Mouse (Mus musculus): ENCODE measurements around the gene Mark1.

Gene Mark1

DNA sequence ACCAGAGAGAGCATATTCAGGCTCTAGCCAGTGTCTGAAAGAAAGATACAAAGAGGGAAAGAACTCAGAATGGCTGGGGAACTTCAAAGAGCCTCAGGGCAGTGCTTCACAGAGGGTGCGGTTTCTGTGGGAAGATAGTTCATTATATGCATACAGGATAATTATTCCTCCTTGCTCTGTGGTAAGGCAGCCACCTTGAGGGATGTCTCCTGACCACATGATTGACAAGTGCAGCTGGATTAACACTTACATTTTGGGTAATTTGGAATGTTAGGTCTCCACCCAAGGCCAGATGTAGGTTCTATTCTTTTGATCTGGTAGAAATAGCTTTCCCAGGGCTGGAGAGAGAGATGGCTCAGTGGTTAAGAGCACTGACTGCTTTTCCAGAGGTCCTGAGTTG is 113.2 kb downstream of the Mark1 start:
- no peak for DNase-seq (ENCODE audit: low spot score)

GRCm38 (mm10) chr1:184882281-184883268 is 116.8 kb downstream of the Mark1 start, which contains the start of gene C130074G19Rik:
C130074G19Rik (minus strand) TSS chr1:184883218.
- DNase-seq (ENCODE audit: low spot score): peak; percentile 78

- no peak for DNase-seq (ENCODE audit: low spot score)
Measured at GRCm38 (mm10) chr1:184881861-184882260, 117.5 kb downstream of the Mark1 start.

DNA sequence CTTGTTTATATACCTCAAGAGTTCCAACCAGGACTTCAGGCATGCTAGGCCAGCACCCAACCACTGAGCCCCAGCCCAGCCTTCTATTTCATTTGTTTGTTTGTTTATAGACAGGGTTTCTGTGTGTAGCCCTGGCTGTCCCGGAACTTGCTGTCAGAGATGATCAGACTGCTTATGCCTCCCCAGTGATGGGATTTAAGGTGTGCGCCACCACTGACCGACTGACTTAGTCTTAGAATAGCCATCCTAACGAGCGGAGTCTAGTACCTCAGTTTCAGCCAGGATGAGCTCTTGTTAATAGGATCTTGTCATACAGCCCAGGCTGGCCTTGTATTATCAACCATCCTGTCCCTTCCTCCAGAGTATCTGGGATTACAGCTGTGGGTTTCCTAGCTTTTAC is 118.2 kb downstream of the Mark1 start:
- DNase-seq (ENCODE audit: low spot score): no peak

DNA sequence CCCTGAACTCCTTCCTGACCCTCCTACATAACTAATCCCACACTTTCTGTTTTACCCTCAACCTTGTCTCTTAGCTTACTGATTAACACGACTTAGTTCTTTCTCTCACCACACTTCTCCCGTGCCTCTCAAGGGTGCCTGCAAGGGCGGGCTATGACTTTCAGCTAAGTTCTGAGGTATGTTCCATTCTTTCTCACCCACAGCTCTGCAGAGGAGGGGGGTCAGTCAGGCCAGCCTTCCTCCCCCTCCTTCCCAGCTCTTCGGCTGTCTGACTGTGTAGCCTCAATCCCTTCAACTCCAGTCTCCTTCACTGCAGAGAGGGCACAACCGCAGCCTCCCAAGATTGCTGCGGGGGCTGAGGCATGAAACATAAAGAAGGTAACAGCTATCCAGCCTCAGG is 120.5 kb downstream of the Mark1 start:
- no peak for DNase-seq (ENCODE audit: low spot score)

DNA sequence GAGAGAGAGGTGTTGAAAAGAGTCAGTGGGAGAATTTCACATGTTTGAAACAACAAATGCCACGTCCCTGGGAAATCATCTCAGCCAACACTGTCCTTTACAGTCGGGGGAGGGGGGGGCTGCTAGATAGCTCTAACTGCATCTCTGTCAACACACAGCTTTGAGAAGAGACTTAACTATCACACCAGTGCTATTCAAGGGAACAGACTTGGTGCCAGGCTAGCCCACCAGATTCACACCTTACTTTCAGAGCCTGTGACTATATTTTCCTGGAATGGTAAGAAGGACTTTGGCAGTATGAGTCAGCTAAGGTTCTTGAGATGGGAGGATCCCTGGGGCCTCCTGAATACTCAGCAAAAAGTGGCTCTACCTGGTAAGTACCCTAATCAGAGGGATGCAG is 122.1 kb downstream of the Mark1 start:
- DNase-seq (ENCODE audit: low spot score): no peak

DNA sequence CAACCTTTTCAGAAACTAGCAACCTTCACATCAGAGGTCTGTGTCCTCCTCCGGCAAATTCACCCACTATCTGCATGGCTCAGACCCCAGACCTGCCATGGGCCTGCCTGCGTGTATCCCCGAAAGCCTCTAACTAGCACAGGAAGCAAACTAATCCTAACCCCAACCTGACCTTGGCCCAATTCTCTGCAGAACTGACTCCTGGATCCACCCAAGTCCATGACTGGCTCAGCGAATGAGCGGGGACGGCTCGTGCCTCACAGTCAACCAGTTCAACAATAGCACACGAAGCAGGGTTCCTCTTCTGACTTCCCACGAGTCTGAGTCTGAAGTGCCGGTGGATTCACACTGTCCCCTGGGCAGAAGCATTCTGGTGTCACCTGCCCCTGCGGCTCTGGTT is 125.5 kb downstream of the Mark1 start:
- DNase-seq (ENCODE audit: low spot score): no peak

DNA sequence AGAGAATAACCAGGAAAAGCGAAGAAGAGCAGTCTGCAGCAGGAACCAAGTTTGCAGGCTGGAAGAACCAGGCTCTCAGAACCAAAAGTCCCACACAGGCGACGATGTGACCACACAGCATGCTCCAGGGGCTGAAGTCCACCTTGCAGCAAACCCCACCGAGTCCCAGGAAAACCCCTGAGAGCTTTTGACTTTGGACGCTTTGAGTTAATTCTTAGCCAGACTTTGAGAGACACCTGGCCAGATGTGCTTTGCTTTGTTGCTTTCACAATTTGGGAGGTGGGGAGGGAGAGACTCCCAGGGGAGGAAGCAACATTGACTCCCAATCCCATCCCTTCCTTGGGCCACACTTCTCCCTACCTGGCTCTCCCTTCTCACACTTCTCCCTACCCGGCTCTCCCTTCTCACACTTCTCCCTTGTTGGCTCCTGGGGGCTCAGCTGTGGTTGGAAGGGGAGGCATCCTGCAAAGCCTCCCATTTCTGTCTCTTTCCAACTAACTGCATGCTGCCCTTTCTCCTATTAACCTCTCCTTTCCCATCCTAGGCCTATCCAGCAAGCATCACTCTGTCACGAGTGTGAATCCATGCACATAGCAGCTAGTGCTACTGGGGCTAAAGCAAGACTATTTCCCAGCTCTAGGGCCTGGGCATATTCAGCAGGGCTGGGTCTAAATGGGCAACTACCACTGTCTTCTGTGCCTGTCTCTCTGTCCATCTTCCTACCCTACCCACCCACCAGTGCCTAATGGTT is 127.1 kb downstream of the Mark1 start:
- DNase-seq (ENCODE audit: low spot score): no peak

DNA sequence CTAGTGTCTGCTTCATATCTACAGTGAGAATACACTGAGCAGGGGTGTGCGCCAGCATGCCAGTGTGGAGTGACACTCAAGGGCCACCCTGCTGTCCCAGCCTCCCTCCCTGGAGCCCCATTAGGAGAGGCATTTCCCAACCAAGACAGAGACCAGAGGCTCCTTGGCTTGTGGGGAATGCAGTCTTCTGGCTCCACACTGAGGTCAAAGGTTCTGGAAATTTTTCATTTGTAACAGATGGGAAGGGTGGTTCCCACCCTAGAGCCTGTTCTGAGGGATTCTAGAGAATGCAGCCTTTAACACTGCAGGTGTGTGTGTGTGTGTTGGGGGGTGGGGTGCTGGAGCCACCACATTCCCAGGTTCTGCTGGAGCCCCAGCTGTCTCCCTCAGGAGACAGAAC is 127.9 kb downstream of the Mark1 start:
- DNase-seq (ENCODE audit: low spot score): no peak

DNA sequence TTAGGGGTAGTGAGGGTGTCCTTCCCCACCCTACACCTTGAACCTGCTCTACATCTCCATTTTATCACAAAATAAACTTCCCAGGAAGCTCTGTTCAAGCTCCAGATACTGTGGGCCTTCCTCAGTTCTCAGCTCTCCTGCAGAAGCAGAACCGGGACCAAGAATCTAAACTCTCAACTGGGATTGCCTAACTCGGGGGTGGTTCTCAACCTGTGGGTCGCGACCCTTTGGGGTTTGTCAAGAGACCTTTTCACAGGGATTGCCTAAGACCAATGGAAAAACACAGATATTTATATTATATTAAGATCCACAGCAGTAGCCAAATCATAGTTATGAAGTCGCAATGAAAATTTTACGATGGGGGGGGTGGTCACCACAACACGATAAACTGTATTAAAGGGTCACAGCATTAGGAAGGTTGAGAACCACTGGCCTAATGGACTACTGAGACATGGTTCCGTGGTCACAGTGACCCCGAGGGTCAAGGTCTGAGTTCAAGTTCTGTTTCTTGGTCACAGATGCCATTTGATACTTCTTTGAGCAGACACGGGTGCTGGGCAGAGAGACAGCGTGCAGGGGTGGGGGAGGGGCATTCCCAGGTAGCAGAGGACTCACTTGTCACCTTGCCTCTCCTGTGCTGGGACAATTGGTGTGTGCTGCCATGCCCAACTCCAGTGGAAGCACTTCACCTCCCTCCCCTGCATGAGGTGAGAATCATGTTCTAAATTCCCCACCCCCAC is 128.6 kb downstream of the Mark1 start:
- no peak for DNase-seq (ENCODE audit: low spot score)

- DNase-seq (ENCODE audit: low spot score): no peak
Measured at GRCm38 (mm10) chr1:184869939-184870565, 129.3 kb downstream of the Mark1 start.

DNA sequence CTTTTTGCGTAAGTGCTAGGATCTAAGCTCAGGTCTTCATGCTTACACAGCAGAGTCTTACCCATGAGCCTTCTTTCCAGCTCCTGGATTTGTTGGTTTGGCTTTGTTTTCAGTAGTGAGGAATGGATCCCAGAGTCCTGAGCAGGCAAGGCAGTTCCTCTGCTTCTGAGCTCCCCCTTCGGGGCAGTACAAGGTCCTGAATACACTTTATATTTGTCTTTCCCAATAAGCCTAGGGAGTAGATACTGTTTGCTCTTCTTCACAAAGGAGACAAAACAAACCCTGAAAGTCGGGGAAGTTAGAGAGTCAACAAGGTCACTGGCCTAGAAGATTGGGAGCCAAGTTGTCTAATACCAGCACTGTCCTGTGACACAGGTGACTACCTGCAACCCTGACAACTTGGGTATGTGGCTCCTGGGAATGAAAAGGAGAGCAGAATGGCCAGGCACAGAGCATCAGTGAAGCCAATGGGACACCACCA is 131.7 kb downstream of the Mark1 start:
- no peak for DNase-seq (ENCODE audit: low spot score)

- peak; percentile 18 for DNase-seq (ENCODE audit: low spot score)
Measured at GRCm38 (mm10) chr1:184864381-184864801, 135.0 kb downstream of the Mark1 start.

DNA sequence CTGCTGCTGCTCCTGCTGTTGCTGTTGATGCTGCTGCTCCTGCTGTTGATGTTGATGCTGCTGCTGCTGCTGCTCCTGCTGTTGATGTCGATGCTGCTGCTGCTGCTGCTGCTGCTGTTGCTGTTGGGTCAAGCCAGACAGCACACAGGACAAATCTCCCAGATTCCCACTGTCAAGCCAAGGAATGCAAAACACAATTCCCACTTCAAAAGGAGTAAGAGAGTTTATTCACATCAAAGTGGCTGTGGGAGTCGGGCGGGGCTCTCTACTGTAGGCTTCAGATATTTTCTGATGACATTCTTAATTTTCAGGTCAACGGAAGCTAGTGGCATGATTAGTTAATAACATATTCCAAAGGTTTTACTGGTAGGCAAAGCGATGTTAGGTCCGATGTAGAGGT is 136.7 kb downstream of the Mark1 start:
- DNase-seq (ENCODE audit: low spot score): no peak

- DNase-seq (ENCODE audit: low spot score): no peak
Measured at GRCm38 (mm10) chr1:184861551-184861950, 137.8 kb downstream of the Mark1 start.

DNA sequence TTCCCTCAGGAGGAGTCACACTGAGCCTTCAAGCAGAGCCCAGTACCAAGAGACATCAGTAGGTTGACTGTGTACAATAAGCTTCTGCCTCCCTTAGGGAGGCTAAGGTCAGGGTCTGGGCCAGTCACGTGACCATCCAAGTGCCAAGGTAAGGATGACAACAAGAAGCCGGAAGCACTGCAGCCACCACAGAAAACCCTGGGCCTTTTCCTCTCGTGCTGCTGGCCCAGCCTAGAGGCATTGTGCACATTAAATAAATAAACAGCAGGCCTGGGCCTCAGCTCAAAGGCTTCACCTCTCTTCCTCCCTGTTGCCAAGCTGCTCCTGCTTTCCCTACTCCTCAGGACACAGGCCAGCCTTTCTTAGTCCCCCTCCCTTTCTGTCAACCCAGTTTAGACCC is 139.1 kb downstream of the Mark1 start:
- peak; percentile 13 for DNase-seq (ENCODE audit: low spot score)

DNA sequence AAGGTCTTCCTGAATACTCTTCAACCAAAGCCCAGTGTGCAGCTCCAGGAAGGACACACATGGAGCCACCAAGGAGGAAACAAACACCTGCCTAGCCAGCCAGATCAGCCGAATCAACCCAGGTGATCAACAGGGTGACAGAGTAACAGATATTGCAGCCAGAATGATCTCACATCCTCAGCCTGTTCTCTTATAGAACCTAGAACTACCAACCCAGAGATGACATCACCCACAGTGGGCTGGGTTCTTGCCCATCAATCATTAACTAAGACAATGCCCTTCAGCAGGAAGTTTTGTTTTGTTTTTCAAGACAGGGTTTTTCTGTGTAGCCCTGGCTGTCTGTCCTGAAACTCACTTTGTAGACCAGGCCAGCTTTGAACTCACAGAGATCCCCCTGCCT is 141.1 kb downstream of the Mark1 start:
- no peak for DNase-seq (ENCODE audit: low spot score)

DNA sequence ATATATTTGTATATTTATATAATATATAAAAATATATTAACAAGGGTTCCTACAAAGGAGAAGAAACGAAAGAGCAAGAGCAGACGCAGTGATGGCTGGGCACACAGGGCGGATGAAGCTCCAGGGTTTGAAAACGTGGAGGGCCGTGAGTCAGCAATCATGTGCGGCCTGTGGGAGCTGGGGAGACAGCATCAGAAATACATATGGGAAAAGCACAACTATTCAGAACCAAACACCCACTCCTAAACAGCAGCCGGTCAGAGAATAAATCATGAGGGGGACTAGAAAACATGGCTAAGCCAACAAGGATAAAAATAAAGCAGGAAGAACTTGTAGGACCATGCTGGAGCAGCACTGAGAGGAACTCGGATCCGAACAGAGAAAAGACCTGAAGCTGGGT is 142.2 kb downstream of the Mark1 start:
- DNase-seq (ENCODE audit: low spot score): no peak

- DNase-seq (ENCODE audit: low spot score): no peak
Measured at GRCm38 (mm10) chr1:184853922-184854321, 145.4 kb downstream of the Mark1 start.

DNA sequence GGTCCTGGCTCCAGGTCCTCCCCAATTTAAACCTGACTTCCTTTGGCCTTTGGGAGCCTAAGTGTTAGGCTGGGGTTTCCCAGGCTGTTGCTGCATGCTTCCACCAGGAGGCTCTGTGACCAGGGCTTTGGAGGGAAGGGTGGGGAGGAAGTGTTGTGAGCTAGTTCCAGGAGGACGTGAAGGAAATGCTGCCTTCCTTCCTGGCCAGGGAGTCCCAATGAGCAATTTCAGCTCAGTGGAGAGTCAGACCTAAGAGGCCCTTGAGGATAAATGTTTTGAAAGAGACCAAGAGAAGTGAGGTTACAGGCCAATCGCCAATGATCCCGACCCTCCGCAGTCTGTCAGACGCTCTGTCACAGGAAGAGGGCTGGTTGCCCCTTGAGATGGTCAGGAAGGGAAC is 146.0 kb downstream of the Mark1 start:
- peak; percentile 73 for DNase-seq (ENCODE audit: low spot score)

DNA sequence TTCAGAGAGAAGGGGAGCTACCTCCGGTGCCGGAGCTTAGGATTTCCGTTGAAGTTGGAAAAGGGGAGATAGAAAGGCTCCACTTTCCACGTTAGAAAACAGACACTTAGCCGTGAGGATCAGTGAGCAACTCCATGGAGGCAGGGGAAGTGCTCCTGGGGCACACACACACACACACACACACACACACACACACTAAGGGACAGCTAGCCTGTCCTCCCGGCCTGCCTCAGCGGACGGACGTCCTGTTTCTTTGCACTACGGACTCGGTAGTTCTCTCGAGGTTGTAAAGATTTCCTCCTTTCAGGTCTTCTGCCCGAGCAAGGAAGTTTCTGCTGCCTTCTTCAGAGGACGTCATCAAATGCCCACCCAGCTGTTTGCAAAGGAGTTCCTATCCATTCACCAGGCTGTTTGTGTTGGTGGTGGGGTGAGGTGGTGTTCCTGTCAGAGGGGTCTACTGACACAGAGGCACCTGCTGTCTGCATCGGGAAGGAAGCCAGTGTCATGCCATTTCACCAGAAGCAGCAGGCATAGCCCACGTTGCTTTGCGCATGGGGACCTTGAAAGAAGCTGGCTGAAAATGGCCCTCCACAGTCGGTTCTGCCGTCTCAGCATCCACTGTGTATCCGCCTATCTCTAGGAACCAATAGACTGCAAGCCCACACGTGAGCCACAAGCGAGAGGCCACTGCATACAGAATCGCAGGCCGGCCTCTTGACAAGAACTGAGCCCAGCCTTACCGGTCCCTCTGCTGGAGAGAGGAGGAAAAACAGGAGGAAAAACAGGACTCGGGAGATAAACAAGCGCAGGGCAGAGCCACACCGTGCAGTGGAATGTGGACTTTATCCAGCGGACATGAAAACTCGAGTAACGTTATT is 147.4 kb downstream of the Mark1 start:
- DNase-seq (ENCODE audit: low spot score): peak; percentile 89
